Mouse (Mus musculus): Measurements from ENCODE around the gene Dnajb6.
"Not testable (repeated sequence)": the region's sequence is repeated elsewhere in the genome, so short reads cannot be mapped to it uniquely, and the experiment has no call there.

Dnajb6 gene

GRCm38 (mm10) chr5:29735557-29736061 is at the start of gene Dnajb6, which contains the start of gene Gm5129:
Gene Dnajb6 (plus strand): TSS chr5:29735688.
Gene Gm5129 (minus strand): TSS chr5:29735936.
- peak; percentile 94 to 97 for DNase-seq (ENCODE audit: low read depth in 1 of 2, low spot score in 2 of 2)

- DNase-seq (ENCODE audit: low read depth in 1 of 2, low spot score in 2 of 2): no peak
Measured at GRCm38 (mm10) chr5:29687671-29688070, 47.8 kb upstream of the Dnajb6 start.

- DNase-seq (ENCODE audit: low read depth in 1 of 2, low spot score in 2 of 2): no peak
Measured at GRCm38 (mm10) chr5:29688352-29688751, 47.1 kb upstream of the Dnajb6 start.

- DNase-seq (ENCODE audit: low read depth in 1 of 2, low spot score in 2 of 2): no peak
Measured at GRCm38 (mm10) chr5:29698493-29698892, 37.0 kb upstream of the Dnajb6 start.

- no peak for DNase-seq (ENCODE audit: low read depth in 1 of 2, low spot score in 2 of 2)
Measured at GRCm38 (mm10) chr5:29699520-29700202, 35.8 kb upstream of the Dnajb6 start.

- no peak for DNase-seq (ENCODE audit: low read depth in 1 of 2, low spot score in 2 of 2)
Measured at GRCm38 (mm10) chr5:29707241-29707640, 28.2 kb upstream of the Dnajb6 start.

- DNase-seq (ENCODE audit: low read depth in 1 of 2, low spot score in 2 of 2): no peak
Measured at GRCm38 (mm10) chr5:29708258-29708657, 27.2 kb upstream of the Dnajb6 start.

- DNase-seq (ENCODE audit: low read depth in 1 of 2, low spot score in 2 of 2): no peak
Measured at GRCm38 (mm10) chr5:29711631-29712030, 23.9 kb upstream of the Dnajb6 start.

GRCm38 (mm10) chr5:29712906-29713305 is 22.6 kb upstream of the Dnajb6 start:
- no peak for DNase-seq (ENCODE audit: low read depth in 1 of 2, low spot score in 2 of 2)

GRCm38 (mm10) chr5:29721159-29721558 is 14.3 kb upstream of the Dnajb6 start:
- no peak for DNase-seq (ENCODE audit: low read depth in 1 of 2, low spot score in 2 of 2)

- no peak for DNase-seq (ENCODE audit: low read depth in 1 of 2, low spot score in 2 of 2)
Measured at GRCm38 (mm10) chr5:29725369-29725768, 10.1 kb upstream of the Dnajb6 start.

- DNase-seq (ENCODE audit: low read depth in 1 of 2, low spot score in 2 of 2): not testable (repeated sequence)
Measured at GRCm38 (mm10) chr5:29726070-29726469, 9.4 kb upstream of the Dnajb6 start.

- no peak for DNase-seq (ENCODE audit: low read depth in 1 of 2, low spot score in 2 of 2)
Measured at GRCm38 (mm10) chr5:29734831-29735510, 517 bp upstream of the Dnajb6 start.

GRCm38 (mm10) chr5:29736073-29736900 is 799 bp downstream of the Dnajb6 start:
- peak in 1 of 2 experiments; percentile 18 for DNase-seq (ENCODE audit: low read depth in 1 of 2, low spot score in 2 of 2)

- no peak for DNase-seq (ENCODE audit: low read depth in 1 of 2, low spot score in 2 of 2)
Measured at GRCm38 (mm10) chr5:29736942-29737341, 1.5 kb downstream of the Dnajb6 start.

- no peak for DNase-seq (ENCODE audit: low read depth in 1 of 2, low spot score in 2 of 2)
Measured at GRCm38 (mm10) chr5:29737471-29737870, 2.0 kb downstream of the Dnajb6 start.

- DNase-seq (ENCODE audit: low read depth in 1 of 2, low spot score in 2 of 2): no peak
Measured at GRCm38 (mm10) chr5:29738076-29738475, 2.6 kb downstream of the Dnajb6 start.

GRCm38 (mm10) chr5:29740651-29741050 is 5.2 kb downstream of the Dnajb6 start:
- DNase-seq (ENCODE audit: low read depth in 1 of 2, low spot score in 2 of 2): no peak

- DNase-seq (ENCODE audit: low read depth in 1 of 2, low spot score in 2 of 2): no peak
Measured at GRCm38 (mm10) chr5:29741093-29741492, 5.6 kb downstream of the Dnajb6 start.

GRCm38 (mm10) chr5:29747661-29748060 is 12.2 kb downstream of the Dnajb6 start:
- no peak for DNase-seq (ENCODE audit: low read depth in 1 of 2, low spot score in 2 of 2)

- DNase-seq (ENCODE audit: low read depth in 1 of 2, low spot score in 2 of 2): no peak
Measured at GRCm38 (mm10) chr5:29751306-29751705, 15.8 kb downstream of the Dnajb6 start.

All from monocyte, adult 2 months (primary cell).